Mouse (Mus musculus): ENCODE measurements around the gene Efcab6. TPM values are rescaled to one million over a fixed set of nuclear protein-coding genes. Genes with fewer than 3 reads are reported as not detected.

Gene Efcab6
- total and polyA plus RNA-seq, 3 experiments, result not detected

- TF ChIP-seq TCF12 (IDR thresholded peaks at IDR 0.05; ENCODE audit: low read depth, low read length), result no peak
- TF ChIP-seq MXI1 (IDR thresholded peaks at IDR 0.05; ENCODE audit: low read depth, low read length), result no peak
- no peak overlapping the region for H3K4me2 ChIP-seq (ENCODE audit: insufficient read depth, low read depth, poor library complexity, severe bottlenecking)
- no peak overlapping the region for H3K27ac ChIP-seq (ENCODE audit: insufficient read depth, low read depth)
- H3K4me1 ChIP-seq (ENCODE audit: control insufficient read depth in 1 of 2, insufficient read depth in 2 of 2), result no peaks in the 10 kb centered on the region
- dilution Hi-C loops (cut with MboI; ENCODE audit: extremely low pct_ligation_motif_present, extremely low pct_unique_long_range_greater_than_20kb, low sequenced_read_pairs), result no loop called here
- H3K36me3 ChIP-seq (replicated peaks in 1 of 2; ENCODE audit: control insufficient read depth in 1 of 2, insufficient read depth in 1 of 2, low read length in 1 of 2), result no peaks in the 10 kb centered on the region
- H3K9me3 ChIP-seq (replicated peaks; ENCODE audit: low read length), result no peaks in the 10 kb centered on the region
- in situ Hi-C loops (cut with MboI; ENCODE audit: low pct_ligation_motif_present, low pct_unique_long_range_greater_than_20kb, low sequenced_read_pairs), result loop anchor here (10.0 kb wide), 1 partner anchor 198 kb away; no protein-coding TSS in a partner anchor
- no peaks in the 10 kb centered on the region for H3K79me2 ChIP-seq (replicated peaks; ENCODE audit: control insufficient read depth, extremely low read depth, insufficient read depth, poor library complexity, severe bottlenecking)
- no peak overlapping the region for H3K9ac ChIP-seq (ENCODE audit: insufficient read depth, low read depth)
- DNase-seq (ENCODE audit: extremely low read depth), result no peak
- H3K27me3 ChIP-seq (replicated peaks), result peaks cover 52% of the 10 kb centered on the region
- no peak overlapping the region for H3K4me3 ChIP-seq (replicated peaks in 1 of 3; ENCODE audit: low read depth in 2 of 3, low read length in 2 of 3, poor library complexity in 1 of 3)
Measured at GRCm38 (mm10) chr15:84053240-84053639, 11.9 kb downstream of the Efcab6 start.

DNA sequence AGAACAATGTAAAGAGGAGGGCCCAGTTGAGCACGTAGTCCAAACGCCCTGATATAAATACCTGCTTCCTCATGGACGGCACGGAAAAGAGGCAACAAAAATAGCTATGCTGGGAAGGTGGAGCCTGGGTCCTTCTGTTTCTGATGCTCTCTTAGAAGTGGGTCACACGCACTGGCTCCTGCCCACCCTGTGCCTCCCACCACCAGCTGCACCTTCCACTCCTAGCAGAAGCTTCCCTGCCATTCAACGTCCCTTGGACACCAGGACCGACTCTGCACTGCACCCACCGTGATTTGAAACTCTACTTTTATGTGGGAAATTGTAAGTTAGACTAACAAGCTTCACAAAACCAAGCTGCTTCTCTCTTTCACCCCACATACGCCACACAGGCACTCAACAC lies 12.8 kb downstream of the Efcab6 start:
- no peak for DNase-seq (ENCODE audit: extremely low read depth)

GRCm38 (mm10) chr15:84049570-84049969 lies 15.6 kb downstream of the Efcab6 start:
- H3K4me1 ChIP-seq (ENCODE audit: control insufficient read depth in 1 of 2, insufficient read depth in 2 of 2), result no peaks in the 10 kb centered on the region
- H3K4me2 ChIP-seq (ENCODE audit: insufficient read depth, low read depth, poor library complexity, severe bottlenecking), result no peak overlapping the region
- H3K9ac ChIP-seq (ENCODE audit: insufficient read depth, low read depth), result no peak overlapping the region
- no peaks in the 10 kb centered on the region for H3K79me2 ChIP-seq (replicated peaks; ENCODE audit: control insufficient read depth, extremely low read depth, insufficient read depth, poor library complexity, severe bottlenecking)
- no peaks in the 10 kb centered on the region for H3K36me3 ChIP-seq (replicated peaks in 1 of 2; ENCODE audit: control insufficient read depth in 1 of 2, insufficient read depth in 1 of 2, low read length in 1 of 2)
- H3K27ac ChIP-seq (ENCODE audit: insufficient read depth, low read depth), result no peak overlapping the region
- in situ Hi-C loops (cut with MboI; ENCODE audit: low pct_ligation_motif_present, low pct_unique_long_range_greater_than_20kb, low sequenced_read_pairs) (no loop called here), dilution Hi-C loops (cut with MboI; ENCODE audit: extremely low pct_ligation_motif_present, extremely low pct_unique_long_range_greater_than_20kb, low sequenced_read_pairs) (no loop called here)
- TF ChIP-seq HCFC1 (IDR thresholded peaks at IDR 0.05; ENCODE audit: low read depth, low read length), result no peak
- no peak for TF ChIP-seq IRF4 (IDR thresholded peaks at IDR 0.05; ENCODE audit: low read depth, low read length)
- no peak for TF ChIP-seq UBTF (IDR thresholded peaks at IDR 0.05; ENCODE audit: low read depth, low read length)
- TF ChIP-seq ZC3H11A (IDR thresholded peaks at IDR 0.05; ENCODE audit: low read depth, low read length), result no peak
- TF ChIP-seq NELFE (IDR thresholded peaks at IDR 0.05; ENCODE audit: low read depth, low read length), result no peak
- no peak for DNase-seq (ENCODE audit: extremely low read depth)
- peaks cover 10% of the 10 kb centered on the region for H3K9me3 ChIP-seq (replicated peaks; ENCODE audit: low read length)
- H3K4me3 ChIP-seq (replicated peaks in 1 of 3; ENCODE audit: low read depth in 2 of 3, low read length in 2 of 3, poor library complexity in 1 of 3), result no peak overlapping the region
- H3K27me3 ChIP-seq (replicated peaks), result peaks cover 28% of the 10 kb centered on the region

More for the DNA sequence above, 12.8 kb downstream of the Efcab6 start:
- dilution Hi-C loops (cut with MboI; ENCODE audit: extremely low pct_ligation_motif_present, extremely low pct_unique_long_range_greater_than_20kb, low sequenced_read_pairs) (no loop called here), in situ Hi-C loops (cut with MboI; ENCODE audit: low pct_ligation_motif_present, low pct_unique_long_range_greater_than_20kb, low sequenced_read_pairs) (loop anchor here (10.0 kb wide), 1 partner anchor 198 kb away; no protein-coding TSS in a partner anchor)
- no peaks in the 10 kb centered on the region for H3K4me1 ChIP-seq (ENCODE audit: control insufficient read depth in 1 of 2, insufficient read depth in 2 of 2)
- no peak overlapping the region for H3K9ac ChIP-seq (ENCODE audit: insufficient read depth, low read depth)
- H3K27ac ChIP-seq (ENCODE audit: insufficient read depth, low read depth), result no peak overlapping the region
- H3K4me3 ChIP-seq (replicated peaks in 1 of 3; ENCODE audit: low read depth in 2 of 3, low read length in 2 of 3, poor library complexity in 1 of 3), result no peak overlapping the region
- no peak overlapping the region for H3K4me2 ChIP-seq (ENCODE audit: insufficient read depth, low read depth, poor library complexity, severe bottlenecking)
- no peaks in the 10 kb centered on the region for H3K79me2 ChIP-seq (replicated peaks; ENCODE audit: control insufficient read depth, extremely low read depth, insufficient read depth, poor library complexity, severe bottlenecking)
- H3K36me3 ChIP-seq (replicated peaks in 1 of 2; ENCODE audit: control insufficient read depth in 1 of 2, insufficient read depth in 1 of 2, low read length in 1 of 2), result no peaks in the 10 kb centered on the region
- no peak for TF ChIP-seq TCF12 (IDR thresholded peaks at IDR 0.05; ENCODE audit: low read depth, low read length)
- no peak for TF ChIP-seq CTCF (conservative IDR thresholded peaks at IDR 0.05 in 1 of 2, IDR thresholded peaks at IDR 0.05 in 1 of 2; ENCODE audit: low read depth in 2 of 2, low read length in 2 of 2)
- no peak for TF ChIP-seq JUND (conservative IDR thresholded peaks at IDR 0.05; ENCODE audit: low read depth, low read length)
- TF ChIP-seq E2F4 (IDR thresholded peaks at IDR 0.05; ENCODE audit: insufficient replicate concordance, low read depth, low read length), result no peak
- TF ChIP-seq KAT2A (IDR thresholded peaks at IDR 0.05; ENCODE audit: insufficient replicate concordance, low read length), result no peak
- no peak for TF ChIP-seq NRF1 (IDR thresholded peaks at IDR 0.05; ENCODE audit: low read depth, low read length)
- no peak for TF ChIP-seq ZC3H11A (IDR thresholded peaks at IDR 0.05; ENCODE audit: low read depth, low read length)
- TF ChIP-seq TBP (conservative IDR thresholded peaks at IDR 0.05; ENCODE audit: low read depth, low read length), result no peak
- TF ChIP-seq EP300 (IDR thresholded peaks at IDR 0.05; ENCODE audit: low read length), result no peak
- TF ChIP-seq NELFE (IDR thresholded peaks at IDR 0.05; ENCODE audit: low read depth, low read length), result no peak
- TF ChIP-seq RAD21 (IDR thresholded peaks at IDR 0.05; ENCODE audit: low read depth, low read length), result no peak
- TF ChIP-seq MAFK (IDR thresholded peaks at IDR 0.05; ENCODE audit: insufficient replicate concordance, low read length), result no peak
- no peak for TF ChIP-seq JUN (IDR thresholded peaks at IDR 0.05; ENCODE audit: insufficient read depth, low read depth, low read length)
- no peak for TF ChIP-seq HCFC1 (IDR thresholded peaks at IDR 0.05; ENCODE audit: low read depth, low read length)
- no peak for TF ChIP-seq BHLHE40 (IDR thresholded peaks at IDR 0.05; ENCODE audit: low read depth, low read length)
- H3K9me3 ChIP-seq (replicated peaks; ENCODE audit: low read length), result no peaks in the 10 kb centered on the region
- H3K27me3 ChIP-seq (replicated peaks), result peaks cover 50% of the 10 kb centered on the region
